Mouse (Mus musculus) neutrophil, adult 5-6 weeks (primary cell): ENCODE measurements around the gene Gtf2h4. TPM values are rescaled to one million over a fixed set of nuclear protein-coding genes. Genes with fewer than 3 reads are reported as not detected.
A peak's percentile ranks its signal among the peaks of the same experiment; 100 is the strongest.

Source experiments
- ATAC-seq: fragments of 151-379, 151-347 bp; 2 replicates; pipeline ENCODE4 v1.8.0; 2017; ENCODE audit warnings: mild to moderate bottlenecking, moderate TSS enrichment; ENCODE audit not compliant: insufficient number of reproducible peaks, poor library complexity, low FRiP score, severe bottlenecking; ENCODE audit errors: extremely low read depth
- total RNA-seq: library from RNA; stranded (forward); fragments of 200-1000 nt; gene quantifications from 2 replicates; pipeline ENCODE4 v1.2.3, GENCODE M21; 2017

Gene Gtf2h4
- total RNA-seq, 1 experiment from 2014 or later: 7.0 TPM

DNA sequence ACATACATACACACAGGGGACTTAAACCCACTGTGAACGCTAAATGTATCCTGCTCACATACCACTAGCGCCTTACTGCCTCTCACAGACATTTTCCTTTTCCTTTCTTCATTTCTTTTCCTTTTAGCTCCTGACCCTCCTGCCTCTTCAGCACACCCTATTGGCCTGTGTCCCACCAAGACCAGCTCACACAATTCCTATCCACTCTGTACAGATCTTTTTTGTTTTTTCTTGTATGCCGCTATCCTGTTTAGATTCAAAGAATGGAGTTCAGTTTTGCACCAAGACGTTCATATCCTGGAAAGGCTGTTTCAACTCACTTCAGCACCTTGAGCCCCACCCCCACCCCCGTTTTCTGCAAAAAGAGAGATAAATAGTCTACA, 25.0 kb upstream of the Gtf2h4 start:
- no peak for ATAC-seq

DNA sequence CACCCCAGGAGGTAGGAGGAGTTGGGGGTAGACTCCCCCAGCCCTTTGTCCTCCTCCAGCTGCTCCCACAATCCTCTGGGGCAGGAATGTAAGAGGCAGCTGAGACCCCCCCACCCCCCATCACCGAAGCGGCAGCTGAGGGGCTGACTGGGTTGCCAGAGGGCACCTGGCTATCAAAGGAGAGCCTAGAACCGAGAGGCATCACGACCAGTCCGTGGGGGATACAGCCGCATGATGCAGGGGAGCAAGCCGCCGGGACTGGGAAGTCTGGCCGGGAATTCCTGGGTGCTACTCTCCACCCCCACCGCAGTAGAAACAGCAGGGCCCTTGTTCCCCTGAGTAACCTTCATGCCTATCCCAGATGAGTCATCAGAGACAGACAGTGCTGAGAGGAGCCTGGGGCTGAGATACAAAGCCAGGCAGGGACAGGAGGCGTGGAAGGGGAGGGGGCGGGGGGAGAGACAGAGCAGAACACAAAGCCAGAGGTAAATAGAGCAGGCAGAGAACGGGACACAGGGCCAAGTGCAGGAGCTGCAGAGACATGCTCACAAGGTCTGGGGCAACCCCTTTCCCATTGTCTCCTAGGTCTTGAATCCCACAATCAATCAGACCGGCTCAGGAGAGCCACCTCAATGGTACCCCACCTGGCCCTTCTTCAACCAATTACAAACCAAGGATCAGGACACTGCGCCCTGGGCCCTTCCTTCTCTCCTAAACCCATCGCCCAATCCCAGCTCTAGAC, 24.4 kb upstream of the Gtf2h4 start:
- ATAC-seq: no peak

DNA sequence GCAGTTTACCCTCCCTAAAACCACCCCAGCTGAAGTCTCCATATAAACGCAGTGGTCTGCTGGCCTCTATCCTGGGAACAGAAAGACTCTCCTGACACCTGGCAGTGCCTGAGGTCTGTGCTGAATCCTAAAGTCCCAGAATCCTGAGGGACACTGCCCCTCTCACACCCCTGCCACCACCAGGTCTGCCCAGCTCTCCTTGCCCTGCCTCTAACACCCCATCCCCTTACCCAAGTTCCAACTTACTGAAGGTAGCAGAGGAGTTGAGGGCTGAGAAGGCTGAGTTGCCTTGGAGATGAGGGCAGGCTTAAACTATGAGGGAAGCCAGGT, 23.9 kb upstream of the Gtf2h4 start:
- ATAC-seq: no peak

DNA sequence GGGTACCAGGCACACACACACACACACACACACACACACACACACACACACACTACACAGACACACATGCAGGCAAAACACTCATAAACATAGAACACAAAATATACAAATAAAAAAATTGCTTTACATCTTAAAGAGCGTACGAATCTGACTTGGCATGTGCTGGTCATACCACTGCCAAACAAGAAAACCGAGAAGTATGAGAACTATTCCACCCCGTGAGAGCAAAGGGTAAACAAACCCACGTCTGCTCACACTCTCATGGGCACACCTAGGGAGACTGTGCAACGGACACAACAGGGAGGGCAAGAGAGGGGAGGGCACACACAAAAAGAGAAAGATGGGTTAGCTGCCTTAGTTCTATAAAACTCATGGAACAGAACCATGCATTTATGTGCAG, 23.2 kb upstream of the Gtf2h4 start:
- ATAC-seq: no peak

DNA sequence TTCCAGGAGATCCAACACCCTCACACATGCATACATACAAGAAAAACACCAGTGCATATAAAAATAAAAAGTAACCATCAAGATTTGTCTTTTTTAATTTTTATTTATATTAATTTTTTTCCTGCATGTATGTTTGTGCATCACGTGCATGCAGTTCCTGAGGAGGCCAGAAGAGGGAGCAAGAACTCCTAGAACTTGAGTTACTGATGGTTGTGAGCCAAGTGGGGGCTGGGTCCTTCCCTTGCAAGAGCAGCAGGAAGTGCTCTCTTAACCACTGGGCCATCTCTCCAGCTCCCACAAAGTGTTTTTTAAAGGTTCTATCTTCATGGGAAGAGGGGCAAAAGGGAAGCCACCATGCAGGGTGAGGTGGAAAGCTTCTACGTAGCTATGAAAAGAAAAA, 21.8 kb upstream of the Gtf2h4 start:
- ATAC-seq: no peak

DNA sequence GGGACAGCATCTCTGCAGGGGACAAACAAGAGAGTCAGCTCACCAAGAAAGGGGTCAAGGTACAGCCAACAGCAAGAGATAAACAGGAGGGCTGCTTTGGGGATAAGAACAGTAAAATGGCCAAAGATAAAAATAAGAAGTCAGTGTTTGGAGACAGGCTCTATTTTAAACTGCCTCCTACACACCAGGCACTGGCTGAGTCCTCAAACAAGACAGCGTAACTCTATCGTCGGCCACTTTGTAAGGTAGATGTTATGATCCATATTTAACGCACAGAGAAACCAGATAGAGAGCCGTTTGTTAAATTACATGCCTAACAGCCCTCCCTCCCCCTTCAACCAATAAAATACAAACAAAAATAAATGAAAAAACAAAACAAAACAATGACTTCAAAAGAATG, 20.4 kb upstream of the Gtf2h4 start:
- no peak for ATAC-seq

DNA sequence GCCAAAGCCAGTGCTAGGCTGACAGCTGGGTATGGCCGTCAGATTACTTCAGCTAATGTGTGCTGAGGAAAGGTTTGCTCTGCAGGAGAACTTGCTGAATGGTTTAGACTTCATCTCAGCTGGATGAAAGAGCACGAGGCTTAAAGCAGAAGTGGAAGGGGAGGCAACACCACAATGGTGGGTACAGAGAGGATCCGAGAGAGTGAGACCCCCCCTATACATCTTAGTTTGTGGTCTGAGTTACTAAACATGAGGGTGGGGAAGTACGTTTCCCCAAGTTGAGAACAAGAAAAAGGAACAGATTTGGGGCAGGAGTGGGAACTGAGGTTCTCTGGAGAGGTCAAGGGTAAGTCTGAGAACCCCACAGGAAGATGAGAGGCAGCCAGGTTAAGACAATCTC, 18.8 kb upstream of the Gtf2h4 start:
- no peak for ATAC-seq

DNA sequence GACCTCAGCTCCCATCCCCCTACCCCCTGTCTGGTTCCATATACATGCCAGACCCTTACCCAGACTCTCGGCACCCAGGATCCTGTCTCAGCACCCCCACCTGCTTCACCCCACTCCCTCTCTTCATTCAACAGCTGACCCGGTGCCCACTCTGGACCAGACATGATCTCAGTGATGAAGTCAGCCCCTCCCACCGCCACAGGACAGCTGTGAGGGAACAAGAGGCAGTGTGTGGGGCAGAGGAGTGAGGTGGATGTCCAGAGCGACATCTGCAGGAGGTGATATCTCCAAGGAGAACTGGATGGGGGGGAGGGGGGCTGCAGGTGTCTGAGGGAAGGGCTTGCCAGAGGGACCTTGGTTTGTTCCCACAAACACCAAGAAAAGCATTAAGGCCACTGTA, 18.3 kb upstream of the Gtf2h4 start:
- no peak for ATAC-seq

DNA sequence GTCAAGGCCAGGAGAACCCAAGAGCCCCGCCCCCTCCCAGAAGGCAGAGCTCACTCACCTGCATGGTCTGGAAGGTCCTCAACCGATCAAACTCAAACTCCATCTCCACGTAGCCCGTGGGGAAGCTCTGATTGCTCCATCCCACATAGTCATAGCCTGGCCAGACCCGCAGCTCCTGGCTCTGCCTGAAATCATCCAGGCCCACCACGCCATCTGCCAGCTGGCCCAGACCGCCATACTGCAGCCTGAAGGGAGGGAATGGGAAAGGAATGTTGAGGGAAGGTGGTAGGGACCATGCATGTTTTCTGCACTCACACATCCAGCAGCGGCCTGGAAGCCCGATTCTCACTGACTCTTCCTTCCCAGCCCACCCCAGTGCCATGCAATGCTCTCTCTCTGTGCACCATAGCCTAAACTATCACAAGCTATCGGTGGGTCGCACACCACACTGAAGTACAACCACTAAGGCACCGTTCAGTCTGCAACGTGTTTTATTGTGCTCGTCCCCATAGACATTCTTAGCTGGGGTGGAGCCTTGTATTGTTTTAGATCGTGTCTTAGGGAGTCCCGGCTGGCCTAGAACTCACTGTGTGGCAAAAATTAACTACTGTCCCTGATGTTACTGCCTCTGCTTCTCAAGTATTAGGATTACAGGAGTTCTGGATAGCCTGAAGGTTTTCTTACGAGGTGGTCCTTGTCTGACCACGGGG, 16.6 kb upstream of the Gtf2h4 start:
- ATAC-seq: no peak

DNA sequence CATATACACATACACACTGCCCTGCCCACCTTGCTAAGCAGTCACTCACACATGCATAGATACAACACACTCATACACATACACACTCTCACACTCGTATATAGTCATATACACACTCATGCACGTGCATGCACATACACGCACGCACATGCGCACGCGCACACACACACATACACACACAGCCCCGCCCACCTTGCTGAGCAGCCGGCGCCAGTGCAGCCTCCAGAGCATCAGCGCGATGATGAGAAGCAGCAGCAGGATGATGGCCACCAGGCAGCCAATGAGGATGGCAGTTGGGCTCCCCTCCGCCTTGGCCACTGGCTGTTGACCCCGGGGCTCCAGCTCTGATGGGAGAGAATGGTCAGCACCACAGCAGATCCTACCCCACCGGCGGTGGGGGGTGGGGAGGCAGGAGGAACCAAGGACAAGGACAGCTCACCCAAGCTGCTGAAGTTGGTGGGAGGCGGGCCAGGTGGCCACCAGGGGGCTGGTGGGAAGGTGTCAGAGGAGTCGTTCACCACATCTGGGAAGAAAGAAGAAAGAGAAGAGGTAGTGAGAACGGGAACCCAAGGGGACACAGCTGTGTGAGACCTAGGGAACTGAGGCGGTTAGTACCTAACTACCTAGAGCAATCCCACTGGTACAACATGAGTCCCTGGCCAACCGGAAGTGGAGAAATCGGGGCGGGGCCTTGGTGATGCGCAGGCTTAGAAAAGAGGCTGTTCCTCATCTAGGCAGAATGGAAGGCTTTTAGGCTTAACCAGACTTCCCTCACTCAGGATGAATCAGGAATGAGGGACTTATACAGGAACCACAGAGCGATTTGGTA, 15.0 kb upstream of the Gtf2h4 start:
- ATAC-seq: no peak

DNA sequence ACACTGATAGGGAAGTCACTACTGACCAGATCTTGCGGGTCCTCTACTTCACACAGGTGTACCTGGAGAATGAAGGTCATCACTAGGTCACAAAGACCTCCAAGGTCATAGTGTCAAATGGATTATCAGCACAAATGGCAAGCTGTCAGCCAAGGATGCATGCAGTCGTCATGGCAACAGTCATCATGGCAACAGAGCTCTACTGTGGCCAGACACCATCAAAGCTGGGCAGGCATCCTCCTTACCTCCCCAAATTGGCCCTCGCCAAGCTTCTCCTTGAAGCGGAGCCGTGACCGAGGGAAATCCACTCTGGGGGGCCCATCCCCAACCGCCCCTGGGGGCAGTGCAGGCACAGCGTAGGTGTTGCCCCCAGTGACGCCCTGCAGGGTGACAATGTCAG, 11.5 kb upstream of the Gtf2h4 start:
- ATAC-seq: no peak

DNA sequence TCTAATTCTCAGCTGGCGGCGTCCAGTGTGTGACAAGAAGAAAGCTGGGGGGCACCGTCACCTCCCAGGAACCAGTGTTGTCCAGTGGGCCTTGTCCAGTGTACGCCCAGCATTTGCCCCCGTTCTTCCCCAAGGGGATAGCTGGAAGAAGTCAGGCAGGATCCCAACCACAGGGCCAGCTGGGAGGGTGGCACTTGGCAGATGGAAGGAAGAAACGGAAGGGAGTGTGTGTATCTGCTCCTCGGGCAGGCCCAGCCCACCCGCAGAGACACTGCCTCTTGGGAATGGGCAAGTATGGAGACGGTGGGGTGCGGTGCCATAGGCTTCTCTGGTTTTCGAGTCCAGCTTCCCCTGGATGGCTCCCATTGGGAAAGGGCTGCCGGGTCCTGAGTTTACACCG, 8.4 kb upstream of the Gtf2h4 start:
- no peak for ATAC-seq

DNA sequence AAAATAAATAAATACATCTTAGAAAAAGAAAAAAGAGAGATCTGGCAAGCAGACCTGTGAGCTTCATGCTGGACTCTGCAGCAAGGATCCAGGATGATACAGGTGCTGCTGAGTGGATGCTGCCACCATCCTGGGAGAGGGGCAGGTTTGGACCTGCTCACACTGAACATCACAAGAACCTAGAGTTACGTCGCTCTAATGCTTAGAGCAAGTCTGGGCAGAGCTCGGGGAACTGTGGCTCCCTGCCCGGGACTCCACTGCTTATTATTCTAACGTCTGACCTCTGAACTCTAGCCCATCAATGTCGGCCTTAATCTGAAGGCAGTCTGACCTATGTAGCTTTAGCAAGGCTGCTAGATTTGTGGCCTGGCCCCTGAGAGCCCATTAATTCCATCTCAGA, 7.1 kb upstream of the Gtf2h4 start:
- no peak for ATAC-seq

DNA sequence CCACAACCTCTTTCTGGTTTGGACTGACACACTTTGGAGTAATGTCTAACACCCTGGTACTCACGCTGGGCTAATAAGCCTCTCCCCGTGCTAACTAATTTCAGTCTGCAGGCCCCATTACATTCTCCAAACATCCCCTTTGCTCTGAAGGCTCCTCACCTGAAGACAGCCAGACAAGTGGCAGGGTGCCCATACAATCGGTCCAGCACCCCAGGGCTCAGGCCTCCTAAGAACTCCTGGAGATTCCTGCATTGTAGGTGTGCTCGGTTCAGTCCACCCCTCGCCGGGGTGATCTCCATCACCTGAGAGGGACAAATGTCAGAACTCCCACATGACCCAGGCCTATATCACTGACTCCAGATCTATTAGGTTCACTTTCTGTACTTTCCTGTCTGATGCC, 1.0 kb downstream of the Gtf2h4 start:
- no peak for ATAC-seq

DNA sequence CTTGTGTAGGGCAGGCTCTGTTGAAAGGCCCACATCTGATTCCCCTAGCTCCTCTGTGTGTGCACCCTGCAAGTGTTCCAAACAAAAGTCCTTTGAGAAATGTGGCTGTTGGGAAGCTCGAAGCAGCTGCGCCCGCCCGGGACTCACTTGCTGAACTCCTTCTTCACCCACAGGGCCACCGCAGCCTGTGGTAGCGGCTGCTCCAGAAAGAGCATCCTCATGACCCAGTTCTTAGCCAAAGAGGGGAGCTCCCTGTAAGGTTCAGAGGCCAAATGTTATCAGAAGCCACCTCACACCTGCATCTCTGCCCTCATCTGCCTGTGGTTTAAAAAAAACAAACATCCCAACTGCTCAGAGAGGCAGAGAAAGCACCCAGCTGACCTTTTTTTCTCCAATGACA, 1.7 kb downstream of the Gtf2h4 start:
- ATAC-seq: no peak

DNA sequence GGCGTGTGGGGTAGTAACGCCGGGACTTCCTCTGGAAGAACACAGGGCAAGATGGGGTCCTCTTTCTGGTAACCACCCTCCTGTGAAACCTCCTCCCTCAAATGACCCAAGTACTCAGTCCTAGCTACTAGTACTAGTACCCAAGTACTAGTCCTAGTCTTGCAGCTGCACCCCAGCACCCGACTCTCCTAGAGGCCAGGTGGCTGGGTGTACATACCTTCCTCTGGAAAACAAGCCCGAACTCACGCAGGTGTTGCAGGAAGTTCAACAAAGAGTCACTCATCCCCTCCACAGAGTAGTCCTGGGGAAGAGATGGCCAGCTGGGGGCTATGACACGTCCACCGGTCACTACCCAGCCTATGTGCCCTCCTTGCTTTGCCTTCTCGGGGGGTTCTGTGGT, 3.8 kb downstream of the Gtf2h4 start:
- no peak for ATAC-seq

DNA sequence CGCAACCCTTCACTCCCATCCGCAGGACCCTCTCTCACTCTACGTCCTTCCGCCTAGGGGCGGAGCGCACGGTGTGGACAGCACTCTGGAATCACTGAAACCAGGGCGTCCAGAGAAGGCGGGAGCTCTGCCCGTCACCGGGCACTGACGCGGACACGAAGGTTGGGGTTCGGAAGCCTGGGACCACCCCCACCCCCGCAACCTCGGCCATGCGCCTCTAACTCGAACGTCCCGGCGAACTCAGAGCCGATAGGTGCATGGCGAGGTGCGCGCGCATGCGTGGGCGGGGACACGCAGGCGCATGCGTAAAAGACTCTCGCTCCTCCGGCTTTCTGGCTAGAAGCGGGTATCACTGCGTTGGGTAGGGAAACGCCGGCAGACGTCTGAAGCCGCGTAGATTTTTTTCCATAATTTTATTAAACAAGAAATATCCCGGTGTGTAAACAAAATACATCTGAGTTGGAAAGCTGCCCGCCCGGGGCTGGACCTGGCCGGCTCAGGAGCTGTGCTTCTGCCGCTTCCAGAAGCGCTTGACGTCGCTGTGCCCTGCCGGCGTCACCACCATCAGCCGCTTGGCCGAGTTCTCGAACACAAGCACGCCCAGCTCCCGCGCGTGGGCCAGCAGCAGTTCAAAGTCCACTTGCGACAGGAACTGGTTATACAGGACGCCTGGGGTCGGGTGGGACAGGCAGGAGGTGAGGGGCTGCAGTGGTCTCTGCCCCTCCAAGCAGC, 6.0 kb downstream of the Gtf2h4 start, which contains the start of gene Vars2:
Vars2 (minus strand) TSS at position 259 of the 732 bp plus-strand sequence.
- peak; percentile 62 for ATAC-seq

DNA sequence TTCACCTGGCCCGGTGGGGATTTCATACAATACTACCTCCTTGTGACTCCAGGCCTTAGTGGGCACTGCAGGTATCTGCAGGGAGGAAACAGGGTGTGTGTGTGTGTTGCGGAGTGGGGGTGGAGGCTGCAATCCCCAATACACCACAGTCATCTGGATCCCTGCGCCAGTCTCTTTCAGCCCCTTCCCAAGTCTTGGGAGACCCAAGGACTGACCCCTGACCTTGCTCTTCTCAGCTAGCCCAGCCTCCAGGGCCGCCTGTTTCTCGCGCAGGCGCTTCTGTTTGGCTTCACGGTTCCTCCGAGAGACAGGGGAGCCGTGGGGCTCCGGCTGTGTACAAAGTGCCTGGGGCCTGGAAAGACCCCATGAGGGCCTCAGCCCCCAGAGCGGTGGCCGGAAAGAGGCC, 6.7 kb downstream of the Gtf2h4 start:
- no peak for ATAC-seq

DNA sequence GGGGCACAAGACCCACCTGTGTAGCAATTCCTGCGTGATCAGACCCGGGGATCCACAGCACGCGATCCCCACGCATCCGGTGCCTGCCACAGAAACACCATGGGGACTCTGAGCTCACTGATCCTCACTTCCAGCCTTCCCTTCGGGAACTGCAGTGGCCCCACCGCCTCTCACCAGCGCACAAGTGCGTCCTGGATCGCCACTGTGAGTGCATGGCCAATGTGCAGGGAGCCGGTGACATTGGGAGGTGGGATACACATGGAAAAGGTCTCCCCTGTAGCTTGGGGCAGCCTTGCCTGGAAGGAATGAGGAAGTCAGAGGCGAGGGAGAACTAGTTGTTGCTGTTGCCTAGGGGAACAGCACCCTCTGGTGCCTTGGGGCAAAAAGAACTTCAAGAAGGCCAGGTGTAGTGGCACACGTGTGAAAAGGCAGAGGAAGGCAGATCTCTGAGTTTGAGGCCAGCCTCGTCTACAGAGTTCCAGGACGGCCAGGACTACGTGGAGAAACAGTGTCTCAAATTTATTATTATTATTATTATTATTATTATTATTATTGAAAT, 7.5 kb downstream of the Gtf2h4 start:
- peak; percentile 34; the same call in 1 of the 2 replicates for ATAC-seq
